Mouse (Mus musculus) G1E (cell line): ENCODE data around the gene Tns1.

Source experiments
- CTCF ChIP-seq: IDR thresholded peaks from 2 replicates; pipeline ENCODE4 v1.5.1; 2012; ENCODE audit warnings: low read depth, low read length, inconsistent platforms, mixed read lengths
- GATA1 ChIP-seq: IDR thresholded peaks from 2 replicates; pipeline ENCODE4 v1.6.1; 2012; ENCODE audit warnings: borderline replicate concordance, low read length, inconsistent platforms, mixed read lengths
- GATA2 ChIP-seq: IDR thresholded peaks from 2 replicates; pipeline ENCODE4 v1.6.1; 2012; ENCODE audit warnings: low read depth, low read length, inconsistent platforms, borderline replicate concordance
- POLR2AphosphoS5 ChIP-seq: IDR thresholded peaks from 2 replicates; pipeline ENCODE4 v1.6.1; 2012; ENCODE audit warnings: low read depth, low read length, inconsistent platforms; ENCODE audit not compliant: insufficient replicate concordance
- TAL1 ChIP-seq: conservative IDR thresholded peaks from 2 replicates; pipeline ENCODE4 v1.6.1; 2012; ENCODE audit warnings: low read depth, low read length, inconsistent platforms, mixed read lengths

GRCm38 (mm10) chr1:74091138-74091537, 33.1 kb downstream of the Tns1 start:
- TF ChIP-seq CTCF (no peak), POLR2AphosphoS5 (no peak), TAL1 (no peak), GATA1 (no peak), GATA2 (no peak)
